24 mouse cellular contexts compared by ENCODE assay signal in genomic region chr5:64663766-64664165, GRCm38 (mm10).
A peak's percentile ranks its signal among the peaks of the same experiment; 100 is the strongest.
DNase-seq lines count a peak whose midpoint lies in the region; ATAC-seq and TF ChIP-seq lines count a peak whose summit lies in the region.
"Had no signal": no experiment of that assay in that cellular context is flagged by ENCODE, and none has a peak within 500 bp of the region (broad histone marks: within the 10 kb centered on the region; RNA-seq: fewer than 3 reads in every experiment).

No protein-coding gene starts in this region.

- H3K27me3 ChIP-seq in kidney, embryonic 15.5 days = no peaks in the 10 kb centered on the region
- H3K27me3 ChIP-seq in liver, adult 2 months (ENCODE audit: control insufficient read depth, insufficient read depth, low read length) = no peaks in the 10 kb centered on the region
- H3K27me3 ChIP-seq: embryonic facial prominence, embryonic 12.5 days; embryonic facial prominence, embryonic 15.5 days; hindbrain, embryonic 12.5 days; hindbrain, embryonic 15.5 days; Patski had no signal

- no peak for TF ChIP-seq POLR2A in liver, adult 2 months (IDR thresholded peaks at IDR 0.05; ENCODE audit: extremely low read depth, insufficient read depth, low read length)

- H3K36me3 ChIP-seq in kidney, embryonic 15.5 days = no peaks in the 10 kb centered on the region
- no peaks in the 10 kb centered on the region for H3K36me3 ChIP-seq in liver, adult 2 months (ENCODE audit: control insufficient read depth, insufficient read depth, low read length)
- H3K36me3 ChIP-seq: embryonic facial prominence, embryonic 12.5 days; embryonic facial prominence, embryonic 15.5 days; G1E; hindbrain, embryonic 12.5 days; hindbrain, embryonic 15.5 days had no signal

- no peak for ATAC-seq in kidney, embryonic 15.5 days (replicated peaks; ENCODE audit: low FRiP score)
- ATAC-seq: forebrain, embryonic 14.5 days; forebrain, postnatal 0 days; Patski had no signal

- no peaks in the 10 kb centered on the region for H3K79me2 ChIP-seq in liver, adult 2 months (ENCODE audit: control insufficient read depth, insufficient read depth, low read length)

- H3K4me3 ChIP-seq in kidney, embryonic 15.5 days (replicated peaks) = no peak overlapping the region
- no peak overlapping the region for H3K4me3 ChIP-seq in liver, adult 2 months (ENCODE audit: insufficient read depth, low read depth, low read length)
- H3K4me3 ChIP-seq: embryonic facial prominence, embryonic 12.5 days; embryonic facial prominence, embryonic 15.5 days; gastrocnemius, adult 2 months; hindbrain, embryonic 12.5 days; hindbrain, embryonic 15.5 days had no signal

- WGBS in kidney, embryonic 15.5 days = 82% methylated on average over 1 of the region's 1 CpGs
- WGBS in liver, adult 2 months = 28% methylated on average over 1 of the region's 1 CpGs

- no peaks in the 10 kb centered on the region for H3K9me3 ChIP-seq in kidney, embryonic 15.5 days (replicated peaks)
- H3K9me3 ChIP-seq: embryonic facial prominence, embryonic 12.5 days; embryonic facial prominence, embryonic 15.5 days; G1E; hindbrain, embryonic 12.5 days; hindbrain, embryonic 15.5 days had no signal

- no peak for TF ChIP-seq CTCF in liver, adult 2 months (IDR thresholded peaks at IDR 0.05; ENCODE audit: low read depth, low read length)

- peak; percentile 19 for DNase-seq in kidney, adult 11 months
- peak; percentile 59 for DNase-seq in kidney, adult 9 months
- DNase-seq in kidney, adult 18-20 months = no peak
- DNase-seq in liver, adult 2 months (ENCODE audit: extremely low read depth, low read depth, low spot score) = peak; percentile 57
- no peak for DNase-seq in liver
- DNase-seq: adrenal gland, adult 2 months; adrenal gland, postnatal 14 days; B cell, adult 2 months; cerebellum, adult 11 months; cerebellum, adult 2 months; cerebellum, adult 9-11 months; cerebellum, postnatal 25 days; forebrain, postnatal 0 days; gastrocnemius, adult 2 months; gastrocnemius, postnatal 14 days had no signal

- peaks cover 19% of the 10 kb centered on the region for H3K4me1 ChIP-seq in kidney, embryonic 15.5 days
- no peaks in the 10 kb centered on the region for H3K4me1 ChIP-seq in liver, adult 2 months (ENCODE audit: control insufficient read depth, insufficient read depth, low read length)
- H3K4me1 ChIP-seq: embryonic facial prominence, embryonic 12.5 days; embryonic facial prominence, embryonic 15.5 days; hindbrain, embryonic 15.5 days had no signal

- H3K9ac ChIP-seq in kidney, embryonic 15.5 days = no peak overlapping the region
- H3K9ac ChIP-seq in liver, adult 2 months (ENCODE audit: low read depth, low read length) = no peak overlapping the region
- H3K9ac ChIP-seq: embryonic facial prominence, embryonic 12.5 days; embryonic facial prominence, embryonic 15.5 days; forebrain, postnatal 0 days; hindbrain, embryonic 12.5 days; hindbrain, embryonic 15.5 days had no signal

- no peak overlapping the region for H3K4me2 ChIP-seq in kidney, embryonic 15.5 days
- H3K4me2 ChIP-seq: embryonic facial prominence, embryonic 12.5 days; embryonic facial prominence, embryonic 15.5 days; heart, embryonic 11.5 days; hindbrain, embryonic 12.5 days; hindbrain, embryonic 15.5 days had no signal

- no peak overlapping the region for H3K27ac ChIP-seq in kidney, embryonic 15.5 days
- no peak overlapping the region for H3K27ac ChIP-seq in liver, adult 2 months (replicated peaks; ENCODE audit: insufficient read depth, low read depth, low read length)
- H3K27ac ChIP-seq: embryonic facial prominence, embryonic 12.5 days; embryonic facial prominence, embryonic 15.5 days; gastrocnemius, adult 2 months; hindbrain, embryonic 12.5 days; hindbrain, embryonic 15.5 days had no signal

Comparison
In these comparisons a context has a peak if more than half of its experiments do, and no peak if none do; other contexts are left out.
1. DNase-seq: peak in kidney, adult 11 months (single experiment), kidney, adult 9 months (single experiment) and liver, adult 2 months (single experiment); none in kidney, adult 18-20 months (single experiment) and liver (single experiment).